Comparison of ENCODE assay signal across 26 mouse cellular contexts in the genomic region with DNA sequence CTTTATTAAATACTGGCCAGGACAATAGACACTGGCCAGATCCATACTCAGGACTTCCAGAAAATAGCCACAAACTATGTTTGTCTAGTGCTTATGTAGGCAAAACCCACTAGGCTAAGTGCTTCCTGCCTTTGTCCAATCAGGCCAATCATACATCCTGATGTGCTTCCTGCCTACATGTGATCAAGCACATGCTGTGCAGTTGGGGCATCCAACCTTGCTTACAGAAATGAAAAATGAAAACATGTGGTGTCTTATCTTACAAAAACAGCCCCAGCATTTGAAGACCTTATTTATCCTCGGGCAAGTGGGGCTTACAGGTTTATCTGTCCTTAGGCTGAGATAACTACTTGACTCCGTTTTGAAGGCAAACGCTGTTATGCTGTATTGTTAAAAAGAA.
DNase-seq lines count a peak whose midpoint lies in the region; ATAC-seq and TF ChIP-seq lines count a peak whose summit lies in the region.
"Had no signal": no experiment of that assay in that cellular context is flagged by ENCODE, and none has a peak within 500 bp of the region (broad histone marks: within the 10 kb centered on the region; RNA-seq: fewer than 3 reads in every experiment).

No protein-coding gene starts in this region.

- no peak for TF ChIP-seq POLR2A in lung, adult 2 months (IDR thresholded peaks at IDR 0.05; ENCODE audit: borderline replicate concordance, extremely low read depth, low read depth, low read length)

- intact Hi-C loops in heart, postnatal 10 days (cut with DNase I): no loop called here

- no peaks in the 10 kb centered on the region for H3K27me3 ChIP-seq in lung, embryonic 14.5 days (ENCODE audit: insufficient read depth, low read length)
- no peaks in the 10 kb centered on the region for H3K27me3 ChIP-seq in liver, embryonic 11.5 days (replicated peaks; ENCODE audit: control insufficient read depth, insufficient read depth, low read length)
- no peaks in the 10 kb centered on the region for H3K27me3 ChIP-seq in liver, postnatal 0 days (ENCODE audit: insufficient read depth, low read length)
- H3K27me3 ChIP-seq: heart, embryonic 12.5 days; hindbrain, embryonic 13.5 days; kidney, embryonic 15.5 days; midbrain, embryonic 12.5 days had no signal

- H3K9me3 ChIP-seq in lung, embryonic 14.5 days (ENCODE audit: low read depth, low read length): no peaks in the 10 kb centered on the region
- no peaks in the 10 kb centered on the region for H3K9me3 ChIP-seq in liver, embryonic 11.5 days (ENCODE audit: control insufficient read depth, low read length)
- H3K9me3 ChIP-seq in liver, postnatal 0 days (ENCODE audit: low read length): no peaks in the 10 kb centered on the region
- H3K9me3 ChIP-seq: forebrain, embryonic 10.5 days; heart, embryonic 12.5 days; hindbrain, embryonic 13.5 days; kidney, embryonic 15.5 days; midbrain, embryonic 12.5 days had no signal

- H3K4me1 ChIP-seq in lung, embryonic 14.5 days (ENCODE audit: insufficient read depth): no peaks in the 10 kb centered on the region
- H3K4me1 ChIP-seq in lung, adult 2 months (ENCODE audit: control insufficient read depth, insufficient read depth, low read length): no peaks in the 10 kb centered on the region
- H3K4me1 ChIP-seq in liver, embryonic 11.5 days (replicated peaks; ENCODE audit: control insufficient read depth, insufficient read depth, low read length): no peaks in the 10 kb centered on the region
- no peaks in the 10 kb centered on the region for H3K4me1 ChIP-seq in liver, postnatal 0 days (ENCODE audit: insufficient read depth)
- H3K4me1 ChIP-seq: forebrain, embryonic 10.5 days; heart, embryonic 12.5 days; hindbrain, embryonic 13.5 days; kidney, embryonic 15.5 days; midbrain, embryonic 12.5 days had no signal

- H3K4me2 ChIP-seq in lung, embryonic 14.5 days: no peak overlapping the region
- no peak overlapping the region for H3K4me2 ChIP-seq in liver, embryonic 11.5 days
- no peak overlapping the region for H3K4me2 ChIP-seq in liver, postnatal 0 days (ENCODE audit: low read depth, low read length)
- H3K4me2 ChIP-seq: heart, embryonic 12.5 days; hindbrain, embryonic 13.5 days; kidney, embryonic 15.5 days; midbrain, embryonic 12.5 days had no signal

- H3K4me3 ChIP-seq in lung, embryonic 14.5 days (ENCODE audit: low read depth, low read length): no peak overlapping the region
- no peak overlapping the region for H3K4me3 ChIP-seq in lung, adult 2 months (replicated peaks; ENCODE audit: extremely low read depth, low read depth, low read length)
- H3K4me3 ChIP-seq in liver, embryonic 11.5 days (ENCODE audit: low read depth, low read length): no peak overlapping the region
- H3K4me3 ChIP-seq in liver, postnatal 0 days (ENCODE audit: low read depth, low read length): no peak overlapping the region
- H3K4me3 ChIP-seq: forebrain, embryonic 10.5 days; heart, embryonic 12.5 days; hindbrain, embryonic 13.5 days; kidney, embryonic 15.5 days; left cerebral cortex, adult 2 months; midbrain, embryonic 12.5 days had no signal

- TF ChIP-seq CTCF in lung, embryonic 14.5 days (IDR thresholded peaks at IDR 0.05; ENCODE audit: low read depth): no peak
- no peak for TF ChIP-seq CTCF in lung, adult 2 months (IDR thresholded peaks at IDR 0.05; ENCODE audit: insufficient read depth, low read length)
- no peak for TF ChIP-seq CTCF in liver, postnatal 0 days (IDR thresholded peaks at IDR 0.05; ENCODE audit: low read depth)

- WGBS in lung, embryonic 14.5 days: 61% methylated on average over 3 of the region's 3 CpGs
- WGBS in lung, adult 2 months: 37% methylated on average over 3 of the region's 3 CpGs
- 26% methylated on average over 3 of the region's 3 CpGs for WGBS in liver, embryonic 11.5 days
- 24% methylated on average over 3 of the region's 3 CpGs for WGBS in liver, postnatal 0 days (ENCODE audit: insufficient replicate concordance)

- H3K36me3 ChIP-seq in lung, embryonic 14.5 days (ENCODE audit: insufficient read depth): no peaks in the 10 kb centered on the region
- H3K36me3 ChIP-seq in liver, embryonic 11.5 days (ENCODE audit: control insufficient read depth, insufficient read depth, low read length): no peaks in the 10 kb centered on the region
- H3K36me3 ChIP-seq in liver, postnatal 0 days (replicated peaks; ENCODE audit: insufficient read depth, low read length): no peaks in the 10 kb centered on the region
- H3K36me3 ChIP-seq: forebrain, embryonic 10.5 days; heart, embryonic 12.5 days; hindbrain, embryonic 13.5 days; kidney, embryonic 15.5 days; midbrain, embryonic 12.5 days had no signal

- ATAC-seq in lung, embryonic 14.5 days (ENCODE audit: insufficient read depth): no peak
- peak; percentile 80 for ATAC-seq in liver, embryonic 11.5 days (replicated peaks; ENCODE audit: low FRiP score)
- ATAC-seq in liver, postnatal 0 days: peak; percentile 40; the same call in 1 of the 2 replicates
- ATAC-seq: forebrain, postnatal 0 days had no signal

- no peak overlapping the region for H3K9ac ChIP-seq in lung, embryonic 14.5 days
- H3K9ac ChIP-seq in liver, embryonic 11.5 days (ENCODE audit: low read depth, low read length): no peak overlapping the region
- no peak overlapping the region for H3K9ac ChIP-seq in liver, postnatal 0 days (replicated peaks)
- H3K9ac ChIP-seq: forebrain, postnatal 0 days; heart, embryonic 12.5 days; hindbrain, embryonic 13.5 days; kidney, embryonic 15.5 days; midbrain, embryonic 12.5 days had no signal

- no peak; the same call in 1 of the 2 replicates for TF ChIP-seq EP300 in liver, postnatal 0 days (IDR thresholded peaks at IDR 0.05; ENCODE audit: low read depth)

- peak; percentile 7 for DNase-seq in lung, embryonic 14.5 days
- no peak for DNase-seq in lung, adult 2 months
- DNase-seq in MEL-GATA-1-ER (ENCODE audit: extremely low read depth, low read depth): peak; percentile 14
- DNase-seq in liver, embryonic 11.5 days (ENCODE audit: low spot score): no peak
- DNase-seq in liver, postnatal 0 days: no peak
- DNase-seq in heart, postnatal 10 days: no peak
- no peak for DNase-seq in retina, embryonic 14.5 days (ENCODE audit: low spot score)
- DNase-seq in kidney, postnatal 14 days: no peak
- DNase-seq: adrenal gland, adult 8-10 months; cerebellum, adult 8-10 months; forebrain, postnatal 0 days; gastrocnemius, postnatal 25 days; heart, adult 18-20 months; heart, postnatal 14 days; kidney, adult 11 months; lung, postnatal 4 days; right cerebral cortex, postnatal 14 days; thymus, adult 2 months; thymus, postnatal 4 days had no signal

- no peak overlapping the region for H3K27ac ChIP-seq in lung, embryonic 14.5 days (ENCODE audit: low read depth)
- H3K27ac ChIP-seq in liver, embryonic 11.5 days (ENCODE audit: low read depth, low read length): no peak overlapping the region
- H3K27ac ChIP-seq in liver, postnatal 0 days (ENCODE audit: low read depth): no peak overlapping the region
- H3K27ac ChIP-seq: forebrain, embryonic 10.5 days; hindbrain, embryonic 13.5 days; kidney, embryonic 15.5 days; left cerebral cortex, adult 2 months; midbrain, embryonic 12.5 days; stomach, postnatal 0 days had no signal

Comparison
In these comparisons a context has a peak if more than half of its experiments do, and no peak if none do; other contexts are left out.
1. DNase-seq: peak in lung, embryonic 14.5 days (single experiment) and MEL-GATA-1-ER (single experiment); none in lung, adult 2 months (single experiment), liver, embryonic 11.5 days (single experiment), liver, postnatal 0 days (single experiment), heart, postnatal 10 days (0 of 2), retina, embryonic 14.5 days (single experiment) and kidney, postnatal 14 days (single experiment).